Mouse (Mus musculus): Measurements from ENCODE around the gene Susd3.

Gene Susd3

DNA sequence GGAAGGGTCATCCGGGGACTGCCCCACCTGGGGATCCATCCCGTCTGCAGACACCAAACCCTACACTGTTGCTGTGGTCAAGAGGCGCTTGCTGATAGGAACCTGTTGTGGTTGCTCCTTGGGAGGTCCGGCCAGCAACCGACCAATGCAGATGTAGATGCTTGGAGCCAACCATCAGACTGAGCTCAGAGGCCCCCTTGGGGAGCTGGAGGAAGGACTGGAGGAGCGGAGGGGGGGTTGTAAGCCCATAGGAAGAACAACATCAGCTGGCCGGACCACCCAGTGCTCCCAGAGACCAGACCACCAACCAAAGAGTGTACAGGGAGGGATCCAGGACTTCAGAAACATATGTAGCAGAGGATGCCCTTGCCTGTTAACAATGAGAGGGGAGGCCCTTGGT is 39.2 kb downstream of the Susd3 start:
- DNase-seq, result no peak

DNA sequence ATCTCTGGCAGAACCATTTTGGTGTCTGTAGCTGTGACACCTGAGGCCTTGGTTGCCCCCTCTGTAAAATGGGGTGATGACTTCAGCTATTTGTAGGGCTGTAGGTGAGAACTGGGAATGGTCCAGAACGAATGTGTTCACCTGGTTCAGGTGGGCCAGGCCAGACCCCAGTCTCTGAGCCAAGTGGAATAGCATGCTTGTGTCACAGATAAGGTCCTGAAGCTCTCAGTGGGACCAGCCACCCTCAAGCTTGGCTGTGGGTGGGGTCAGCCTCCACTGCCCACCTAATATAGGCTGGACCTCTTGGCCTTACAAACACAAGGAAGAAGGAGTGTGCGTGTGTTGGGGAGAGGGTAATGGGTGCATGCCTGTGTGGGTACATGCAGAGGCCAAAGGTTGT is 42.2 kb downstream of the Susd3 start:
- DNase-seq, result no peak

DNA sequence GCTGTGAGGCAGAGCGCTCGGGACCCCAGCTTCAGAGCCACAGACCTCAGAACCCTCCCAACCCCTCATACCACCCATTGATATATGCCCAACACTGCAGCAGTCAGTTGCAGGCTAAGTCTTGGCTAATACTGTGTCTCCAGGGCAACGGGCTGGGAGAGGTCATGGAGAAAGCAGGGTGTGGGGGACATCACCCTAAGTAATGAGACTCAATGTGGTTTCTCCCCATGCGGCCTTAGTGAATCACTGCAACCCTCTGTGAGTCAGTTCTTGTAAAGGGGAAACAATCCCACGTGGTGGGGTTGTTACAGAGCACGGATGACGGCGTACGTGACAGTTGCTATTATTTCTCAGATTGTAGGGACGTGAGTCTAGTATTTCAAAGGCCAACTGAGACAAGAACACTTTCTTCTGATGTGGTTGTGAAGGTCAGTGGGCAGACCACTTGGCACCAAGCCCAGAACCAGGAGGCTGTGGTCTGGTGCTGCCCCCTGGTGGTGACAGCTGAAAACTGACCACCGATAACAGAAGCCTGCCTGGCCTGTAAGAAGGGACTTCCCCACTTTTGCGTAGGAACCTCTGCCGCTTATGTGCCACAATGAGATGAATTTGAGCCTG is 43.0 kb downstream of the Susd3 start:
- DNase-seq, result peak; percentile 86

DNA sequence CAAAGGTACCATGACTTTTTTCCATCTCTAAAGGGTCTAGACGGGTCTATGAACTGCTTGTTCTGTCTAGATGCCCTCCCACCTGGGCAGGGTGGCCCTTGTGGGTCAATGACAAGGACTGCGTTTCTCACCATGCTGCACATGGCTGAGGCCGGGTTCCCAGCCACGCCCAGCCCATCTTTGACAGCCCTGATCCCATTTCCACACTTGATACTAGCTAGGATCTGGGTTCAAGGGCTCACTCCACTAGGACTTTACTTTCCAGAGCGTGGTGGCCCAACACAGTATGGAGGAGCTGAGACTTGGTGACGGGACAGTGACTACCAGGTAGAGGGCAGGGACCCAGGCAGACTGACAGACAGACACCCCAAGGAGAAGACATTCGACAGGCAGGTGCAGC is 46.0 kb downstream of the Susd3 start:
- no peak for DNase-seq

DNA sequence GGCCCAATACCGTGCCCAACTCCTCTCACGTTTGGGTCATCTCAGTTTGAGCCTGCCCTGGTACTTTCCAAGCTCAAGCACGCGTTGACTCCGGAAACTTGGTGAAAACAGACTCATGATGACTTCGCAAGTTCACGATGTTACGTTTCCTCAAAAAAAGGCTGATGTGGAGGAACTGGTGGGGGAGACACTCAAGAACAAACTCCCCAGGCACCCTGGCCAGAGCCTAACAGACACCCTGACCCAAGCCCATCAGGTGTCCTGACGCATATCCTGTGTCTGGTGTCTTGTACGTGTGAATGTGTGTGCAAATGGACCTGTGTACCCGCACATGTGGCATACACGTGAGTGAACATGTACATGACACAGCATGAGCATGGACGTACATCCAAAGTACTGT is 47.8 kb downstream of the Susd3 start:
- DNase-seq, result no peak

DNA sequence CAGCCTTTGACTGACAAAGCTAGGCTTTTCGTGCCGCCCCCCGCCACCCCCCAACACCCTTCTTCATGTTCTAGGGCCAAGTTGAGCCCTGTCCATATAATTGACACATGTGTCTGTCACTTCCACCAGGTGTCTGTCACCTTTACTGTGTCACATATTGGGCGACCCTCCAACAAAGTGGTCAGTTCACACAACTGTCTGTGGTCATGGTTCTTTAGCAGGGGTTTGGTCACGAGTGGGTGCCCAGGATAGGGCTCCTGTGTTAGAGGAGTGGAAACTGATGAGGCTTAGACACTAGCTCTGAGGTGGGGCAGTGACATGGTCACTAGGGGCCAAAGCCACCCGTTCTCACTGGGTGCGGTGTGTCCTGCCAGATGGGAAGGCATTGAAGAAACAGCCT is 48.6 kb downstream of the Susd3 start:
- DNase-seq, result no peak

DNA sequence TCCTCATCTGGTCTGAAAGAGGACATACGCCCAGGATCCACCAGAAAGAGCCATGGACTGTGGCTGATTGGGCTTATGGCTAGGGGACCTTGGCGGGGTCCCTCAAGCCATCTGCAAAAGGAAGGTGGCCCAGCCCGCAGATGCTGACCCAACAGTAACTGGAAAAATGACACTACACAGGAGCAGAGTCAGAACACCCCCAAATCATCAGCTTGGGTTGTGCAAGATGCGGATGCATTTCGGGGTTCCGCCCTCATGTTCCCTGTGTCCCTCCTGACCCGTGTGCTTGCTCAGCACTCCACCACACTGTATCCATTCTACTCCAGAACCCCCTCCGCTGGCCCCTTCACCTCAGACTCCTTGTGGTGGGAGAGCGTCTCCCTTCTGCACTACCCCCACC is 49.8 kb downstream of the Susd3 start:
- no peak for DNase-seq

DNA sequence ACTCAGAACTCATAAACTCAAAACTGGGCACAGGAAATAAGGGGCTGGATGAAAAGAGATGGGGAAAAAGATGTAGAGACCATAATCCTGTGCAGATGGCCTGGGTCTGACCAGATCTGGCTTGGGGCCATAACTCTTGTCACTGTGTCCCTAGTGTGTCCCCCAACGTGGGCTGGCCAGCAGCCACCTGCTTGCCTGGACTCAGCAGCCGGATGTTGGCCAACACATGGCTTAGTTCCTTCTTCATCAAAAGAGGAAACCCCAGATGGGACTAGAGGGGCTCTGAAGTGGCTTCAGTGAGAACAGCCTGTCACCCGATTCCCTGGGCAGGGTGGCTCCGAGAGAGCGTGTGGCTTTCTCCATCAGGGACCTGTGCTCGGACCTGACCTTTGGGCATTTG is 51.7 kb downstream of the Susd3 start:
- peak; percentile 14 for DNase-seq

DNA sequence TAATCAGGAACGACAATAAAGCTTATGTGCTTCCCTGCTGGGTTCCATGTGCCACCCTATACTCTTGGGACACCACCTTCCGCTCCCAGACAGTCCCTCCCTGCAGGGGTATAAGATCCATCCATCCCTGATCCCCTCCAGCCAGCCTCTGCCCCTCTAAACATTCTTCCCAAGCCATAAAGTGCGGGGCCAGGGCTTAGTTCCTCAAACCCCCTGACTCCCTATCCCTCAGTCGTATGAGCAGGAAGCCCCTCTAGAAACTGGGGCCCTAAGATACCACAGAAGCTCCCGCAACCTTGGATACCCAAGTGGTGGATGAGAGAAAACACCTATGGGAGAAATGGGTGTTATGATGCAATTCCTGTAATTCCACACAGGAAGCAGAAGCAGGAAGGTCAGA is 52.3 kb downstream of the Susd3 start:
- no peak for DNase-seq

DNA sequence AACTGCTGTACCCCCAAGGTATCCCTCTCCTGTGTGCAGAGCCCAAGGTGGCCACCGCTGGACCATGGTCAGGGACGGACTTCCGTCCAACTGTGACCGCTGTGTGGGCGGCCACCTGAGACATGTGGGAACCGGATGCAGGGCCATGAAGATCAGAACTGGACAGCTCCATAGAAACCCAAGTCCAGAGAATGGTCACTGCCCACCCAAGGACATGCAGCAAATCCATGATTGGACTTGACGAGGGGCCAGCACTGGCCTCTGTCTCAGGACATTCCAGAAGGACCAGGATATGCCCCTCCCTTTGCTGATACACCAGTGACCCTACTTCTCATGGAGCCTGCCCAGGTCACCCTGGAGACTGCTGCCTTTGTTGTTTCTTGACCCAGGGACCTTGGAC is 52.9 kb downstream of the Susd3 start:
- DNase-seq, result no peak

DNA sequence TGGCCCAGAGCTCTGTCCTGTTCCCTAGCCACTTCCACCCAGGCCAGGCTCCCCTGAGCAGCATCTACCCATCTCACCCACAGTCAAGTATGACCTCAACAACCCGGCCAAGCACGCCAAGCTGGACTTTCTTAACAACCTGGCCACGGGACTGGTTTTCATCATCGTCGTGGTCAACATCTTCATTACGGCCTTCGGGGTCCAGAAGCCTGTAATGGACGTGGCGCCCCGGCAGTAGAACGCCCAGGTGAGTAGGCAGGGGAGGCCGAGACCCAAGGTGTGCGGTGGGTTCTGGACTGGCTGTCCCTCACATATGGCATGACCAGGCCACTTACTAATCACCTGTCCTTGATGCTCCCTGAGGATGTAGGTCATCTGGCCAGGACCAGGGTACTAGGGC is 53.7 kb downstream of the Susd3 start:
- no peak for DNase-seq

DNA sequence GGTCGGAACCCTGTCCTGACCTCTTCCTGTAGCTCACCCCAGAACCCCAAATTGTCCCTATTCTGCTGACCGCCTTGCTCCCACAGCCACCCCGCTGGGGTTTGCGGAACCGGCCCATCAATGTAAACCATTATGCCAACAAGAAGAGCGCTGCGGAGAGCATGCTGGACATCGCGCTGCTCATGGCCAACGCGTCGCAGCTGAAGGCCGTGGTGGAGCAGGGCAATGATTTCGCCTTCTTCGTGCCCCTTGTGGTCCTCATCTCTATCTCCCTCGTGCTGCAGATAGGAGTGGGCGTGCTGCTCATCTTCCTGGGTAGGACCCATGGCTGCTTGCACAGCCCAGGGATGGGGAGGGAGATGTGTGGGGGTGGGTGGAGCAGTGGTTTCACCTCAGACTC is 54.9 kb downstream of the Susd3 start:
- DNase-seq, result no peak

DNA sequence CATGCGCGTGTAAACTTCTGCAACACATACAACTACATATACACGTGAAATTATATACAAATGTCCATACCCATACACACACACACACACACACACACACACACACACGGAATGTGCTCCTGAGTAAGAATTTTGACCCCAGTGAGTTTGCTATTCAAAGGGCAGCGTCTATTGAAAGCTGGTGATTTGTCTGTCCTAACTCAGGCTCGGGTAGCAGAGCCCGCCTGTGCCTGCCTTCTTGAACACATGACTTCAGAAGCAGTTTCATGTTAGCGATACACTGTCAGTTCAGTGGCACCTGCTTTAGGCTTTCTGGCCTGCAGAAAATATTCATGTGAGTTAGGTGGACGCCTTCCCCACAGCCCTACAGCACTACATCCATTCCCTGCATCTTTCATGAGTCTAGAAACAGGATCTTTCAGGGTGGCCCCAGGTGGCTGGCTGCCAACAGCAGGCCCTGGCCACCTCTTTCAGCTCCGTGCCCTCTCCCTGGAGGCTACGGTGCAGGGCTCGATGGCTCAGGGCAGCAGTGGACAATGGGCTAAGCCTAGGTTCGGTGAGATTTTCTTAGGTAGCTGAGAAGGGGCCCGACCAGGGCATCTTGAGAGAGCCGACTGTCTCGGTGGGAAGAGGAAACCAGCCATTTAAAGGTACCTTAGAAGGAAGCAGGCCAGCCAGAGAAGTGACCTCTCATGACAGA is 56.2 kb downstream of the Susd3 start:
- DNase-seq, result no peak

DNA sequence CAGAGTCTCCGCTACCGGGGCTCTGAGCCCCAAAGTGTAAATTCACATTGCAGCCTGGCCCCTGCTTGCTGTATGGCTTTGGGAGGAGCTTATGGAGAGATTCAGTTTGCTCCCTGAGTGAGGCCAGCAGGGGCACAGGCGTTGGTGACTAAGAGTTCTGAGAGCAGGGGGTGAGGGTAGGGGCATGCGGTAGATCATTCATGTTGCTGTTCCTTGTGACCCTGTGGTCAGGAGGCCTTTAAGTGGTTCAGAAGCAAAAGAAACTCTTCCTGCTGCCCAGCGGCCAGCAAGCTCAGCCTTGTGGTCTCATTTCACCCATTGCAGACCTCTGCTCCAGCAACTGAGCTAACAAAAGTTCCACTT is 56.9 kb downstream of the Susd3 start:
- DNase-seq, result no peak

DNA sequence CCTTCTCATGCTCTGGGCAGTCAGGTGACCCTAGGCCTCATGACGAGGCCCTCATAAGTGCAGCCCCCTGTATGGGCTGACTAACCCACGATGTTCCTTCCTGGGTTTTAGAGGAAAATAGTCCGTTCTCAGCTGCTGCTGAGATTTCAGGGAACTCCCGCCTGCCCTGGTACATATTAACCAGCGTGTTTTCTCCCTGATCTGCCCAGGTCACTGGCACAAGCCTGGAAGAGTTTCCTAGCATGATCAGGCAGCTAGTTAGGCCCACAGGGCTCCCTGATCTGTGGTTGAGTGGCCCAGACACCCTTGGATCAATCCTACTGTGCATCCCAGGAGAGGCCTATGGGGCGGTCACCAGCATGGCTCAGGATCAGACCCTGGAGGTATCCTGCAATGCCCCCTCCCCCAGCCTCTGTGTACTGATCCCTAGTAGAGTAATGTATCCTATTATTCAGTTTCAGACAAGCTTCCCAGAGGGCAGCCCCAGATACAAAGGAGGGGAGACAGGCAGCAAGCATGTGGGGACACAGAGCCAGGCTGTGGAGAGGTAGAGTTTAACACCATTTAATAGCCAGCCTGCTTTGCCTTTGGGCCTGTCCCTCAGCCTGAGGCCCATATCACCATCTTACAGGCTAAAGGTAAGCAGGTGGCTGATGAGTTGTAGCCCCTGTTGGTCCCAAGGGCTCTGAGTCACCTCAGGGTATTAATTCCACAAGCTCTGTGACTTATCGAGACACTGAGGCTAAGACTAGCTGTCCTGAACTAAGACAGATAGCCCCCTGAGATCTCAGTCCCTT is 57.4 kb downstream of the Susd3 start:
- DNase-seq, result no peak

DNA sequence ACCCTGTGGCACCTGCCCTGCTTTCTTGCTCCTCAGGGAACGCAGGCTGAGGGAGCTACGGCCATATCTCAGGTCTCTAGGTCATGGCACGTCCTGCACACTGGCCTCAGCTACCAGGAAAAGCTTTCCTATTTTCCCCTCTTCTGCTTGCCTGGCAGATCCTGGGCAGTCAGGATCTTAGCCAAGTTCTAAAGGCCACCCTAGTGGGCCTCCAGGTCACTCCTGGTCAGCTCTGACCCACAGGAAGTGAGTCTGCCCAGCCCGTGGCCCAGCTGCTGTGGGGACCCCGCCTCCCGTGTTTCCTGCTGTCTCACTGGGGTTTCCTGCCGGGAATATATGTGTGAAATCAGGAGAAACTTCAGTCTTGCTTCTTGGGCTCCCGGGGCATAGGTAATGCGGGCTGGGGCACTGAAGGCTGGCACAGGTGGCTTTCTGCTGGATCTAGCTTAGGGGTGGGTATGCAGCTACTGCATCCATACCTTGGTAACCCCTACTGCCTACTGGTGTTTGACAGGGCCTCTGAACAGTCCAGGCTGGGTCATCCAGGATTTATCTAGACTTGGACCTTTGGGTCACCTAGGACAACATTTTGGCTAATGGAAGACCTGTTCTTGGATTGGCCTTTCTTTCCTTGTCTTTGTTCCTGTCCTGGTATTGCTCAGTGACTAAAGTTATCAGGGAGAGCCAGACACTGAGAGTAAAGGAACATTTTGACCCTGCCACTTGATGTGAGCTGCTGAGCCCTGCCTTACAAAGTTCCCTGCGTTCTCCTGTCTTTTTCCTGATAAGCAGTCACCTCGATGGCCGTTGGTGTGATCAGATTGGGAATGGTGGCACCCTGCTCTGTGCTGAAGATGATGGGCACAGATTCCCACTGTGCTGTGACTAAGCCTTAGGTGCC is 58.3 kb downstream of the Susd3 start:
- DNase-seq, result peak; percentile 64

DNA sequence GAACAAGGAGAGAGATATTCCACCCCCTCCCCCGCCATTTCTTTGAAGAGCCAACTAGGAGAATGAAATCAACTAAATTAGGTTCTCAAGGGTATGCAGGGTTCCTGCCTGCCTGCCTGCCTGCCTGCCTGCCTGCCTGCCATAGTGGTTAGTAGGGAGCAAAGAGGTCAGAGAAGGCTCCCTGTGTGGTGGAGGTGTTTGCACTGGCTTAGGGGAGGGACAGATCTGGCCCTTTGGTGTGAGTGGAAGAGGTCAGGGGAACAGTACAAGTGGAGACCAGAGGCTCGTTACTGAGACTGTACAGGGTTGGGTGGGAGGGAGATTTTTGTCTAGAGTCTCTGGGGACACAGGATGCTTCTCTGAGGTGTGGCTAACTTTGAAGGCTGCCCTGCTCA is 59.5 kb downstream of the Susd3 start:
- DNase-seq, result no peak

DNA sequence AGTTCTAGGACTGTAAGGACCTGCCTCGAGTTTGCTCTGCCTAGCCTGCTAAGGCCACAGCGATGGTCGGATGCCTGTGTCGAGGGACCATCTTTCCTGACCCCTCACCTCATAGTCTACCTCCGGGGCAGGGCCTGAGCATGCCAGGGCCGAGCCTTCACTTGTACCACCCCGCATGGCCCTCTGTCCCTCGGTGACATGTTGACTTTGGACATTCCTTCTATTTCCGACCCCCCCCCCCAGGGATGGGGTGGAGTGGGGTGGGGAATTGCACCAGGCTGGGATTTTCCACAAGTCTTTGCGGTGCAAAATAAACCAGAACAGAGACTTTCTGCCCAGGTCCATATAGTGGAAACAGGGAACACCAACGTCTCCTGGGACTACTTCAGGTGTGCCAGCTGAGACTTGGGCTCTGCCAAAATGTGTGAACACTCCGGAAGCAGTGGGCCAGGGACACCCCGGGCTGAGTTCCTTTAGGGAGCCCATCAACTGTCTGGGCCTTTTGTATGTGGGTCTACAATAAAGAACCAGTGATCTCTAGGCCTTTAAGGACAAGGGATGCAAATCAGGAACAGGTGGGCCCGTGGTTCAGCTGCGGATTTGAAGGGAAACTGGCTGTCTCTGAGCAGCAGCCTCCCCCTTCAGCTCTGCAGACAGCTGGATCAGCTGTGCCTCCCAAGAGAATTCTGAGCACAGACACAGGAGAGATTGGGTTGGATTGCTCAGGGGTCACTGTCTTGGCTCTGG is 60.1 kb downstream of the Susd3 start:
- DNase-seq, result no peak

DNA sequence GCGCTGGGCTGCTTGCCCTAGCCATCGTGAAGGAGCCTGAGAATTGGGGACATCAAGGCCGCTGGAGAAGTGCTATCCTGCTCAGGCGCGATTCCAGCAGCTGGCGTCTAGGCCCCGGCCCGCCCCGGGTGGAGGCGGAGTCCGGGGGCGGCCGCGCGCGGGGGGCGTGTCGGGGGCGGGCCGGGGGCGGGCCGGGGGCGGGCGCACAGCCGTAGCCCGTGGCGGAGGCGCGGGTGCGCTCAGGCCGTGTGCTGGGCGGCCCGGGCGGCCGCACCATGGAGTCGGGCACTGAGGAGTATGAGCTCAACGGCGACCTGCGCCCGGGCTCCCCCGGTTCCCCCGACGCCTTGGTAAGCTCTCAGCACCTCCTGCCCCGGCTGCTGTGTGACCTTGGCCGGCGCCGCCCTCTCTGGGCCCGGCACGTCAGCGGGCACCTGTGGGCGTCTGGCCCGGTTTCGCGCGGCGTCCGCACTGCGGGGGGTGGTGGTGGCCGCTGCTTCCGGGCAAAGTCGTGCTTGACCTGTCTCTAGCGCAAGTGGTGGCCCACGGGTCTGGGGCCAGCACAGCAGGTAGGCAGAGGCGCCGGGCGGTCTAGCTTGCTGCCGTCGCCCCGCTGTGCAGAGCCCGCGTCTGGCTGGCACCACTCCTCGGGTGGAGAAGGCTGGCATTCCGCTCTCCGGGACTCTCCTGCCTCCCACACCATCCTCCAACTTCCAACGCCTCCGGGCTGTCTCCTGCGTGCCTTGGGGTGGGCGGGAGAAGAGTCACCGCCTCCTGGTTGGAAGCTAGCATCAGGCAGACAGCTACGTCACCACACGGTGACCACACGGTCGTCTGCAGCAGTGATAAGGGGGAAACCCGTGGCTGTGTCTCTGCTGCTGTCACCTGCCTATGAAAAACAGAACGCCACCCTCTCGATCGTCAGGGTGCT is 61.0 kb downstream of the Susd3 start, which contains the start of gene Ninj1:
TSS of gene Ninj1 (plus strand) at position 198 of the 931 bp plus-strand sequence.
- peak; percentile 89 for DNase-seq

DNA sequence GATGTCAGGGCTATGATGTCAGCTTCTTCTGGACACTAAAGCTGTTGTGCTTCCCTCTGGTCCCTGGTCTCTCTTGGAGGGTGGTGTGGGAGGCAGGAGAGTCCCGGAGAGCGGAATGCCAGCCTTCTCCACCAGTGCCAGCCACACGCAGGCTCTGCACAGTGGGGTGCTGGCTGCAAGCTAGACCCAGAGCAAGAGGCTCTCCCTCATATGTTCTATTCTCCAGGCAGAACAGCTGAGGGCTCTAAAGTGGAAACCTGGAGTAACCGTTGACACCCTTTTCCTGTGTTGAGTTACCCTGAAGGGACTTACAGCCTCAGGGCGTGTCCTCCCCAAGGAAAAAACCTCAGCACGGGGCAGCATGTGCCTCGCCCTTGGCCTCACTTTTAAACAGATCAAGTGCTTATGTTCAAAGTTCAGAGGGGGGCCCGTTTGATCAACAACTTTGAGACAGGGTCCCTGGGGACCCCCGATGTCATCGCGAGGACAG is 61.7 kb downstream of the Susd3 start:
- no peak for DNase-seq

DNA sequence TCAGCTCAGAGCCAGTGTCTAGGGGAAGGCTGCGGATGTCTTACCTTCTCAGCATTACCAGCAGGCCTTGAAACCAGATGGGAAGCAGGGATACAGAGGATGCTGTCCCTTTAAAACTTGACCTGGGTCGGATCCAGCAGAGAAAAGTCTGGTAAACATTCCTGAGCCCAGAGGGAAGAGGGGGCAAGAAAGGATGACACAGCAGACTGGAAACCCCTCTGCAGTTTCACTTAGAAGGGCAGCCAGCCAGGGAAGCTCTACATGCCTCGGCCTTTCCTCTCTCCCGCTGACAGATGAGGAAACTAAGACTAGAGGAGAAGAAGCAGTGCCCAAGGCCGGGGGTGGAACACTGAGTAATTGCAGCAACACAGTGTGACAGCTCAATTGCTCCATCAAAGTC is 64.9 kb downstream of the Susd3 start:
- peak; percentile 29 for DNase-seq

All from lung, postnatal 14 days (tissue).